Mouse (Mus musculus) thymus, adult 2 months (tissue): ENCODE measurements around the gene Olfr1370. TPM values are rescaled to one million over a fixed set of nuclear protein-coding genes. Genes with fewer than 3 reads are reported as not detected.

Experiments used
- DNase-seq: peaks from one replicate; pipeline ENCODE4 v3.0.0; 2021
- H3K27ac ChIP-seq: fragments of 200-500 bp; 2 replicates; pipeline ENCODE4 v1.5.1; 2012; ENCODE audit warnings: low read length, control low read depth; ENCODE audit not compliant: control insufficient read depth, insufficient read depth
- H3K27me3 ChIP-seq: fragments of 200-500 bp; 2 replicates; pipeline ENCODE4 v1.6.1; 2012; ENCODE audit warnings: mild to moderate bottlenecking, low read length, moderate library complexity, mixed read lengths; ENCODE audit not compliant: control insufficient read depth, insufficient read depth
- H3K36me3 ChIP-seq: fragments of 200-500 bp; 2 replicates; pipeline ENCODE4 v1.6.1; 2012; ENCODE audit warnings: mild to moderate bottlenecking, low read length, moderate library complexity; ENCODE audit not compliant: control insufficient read depth, insufficient read depth
- H3K4me1 ChIP-seq: fragments of 200-500 bp; replicated peaks from 2 replicates; pipeline ENCODE4 v1.6.1; 2012; ENCODE audit warnings: low read length; ENCODE audit not compliant: control insufficient read depth, insufficient read depth
- H3K4me3 ChIP-seq: fragments of 200-500 bp; 2 replicates; pipeline ENCODE4 v1.5.1; 2012; ENCODE audit warnings: mild to moderate bottlenecking, low read length, control low read depth, moderate library complexity; ENCODE audit not compliant: control insufficient read depth, insufficient read depth
- CTCF ChIP-seq: fragments of 200-500 bp; IDR thresholded peaks from 2 replicates; pipeline ENCODE4 v1.5.1; 2012; ENCODE audit warnings: mild to moderate bottlenecking, control low read depth, low read length, moderate library complexity, borderline replicate concordance; ENCODE audit not compliant: control insufficient read depth, poor library complexity, insufficient read depth; ENCODE audit errors: extremely low read depth
- POLR2A ChIP-seq: fragments of 200-500 bp; IDR thresholded peaks from 2 replicates; pipeline ENCODE4 v1.6.1; 2012; ENCODE audit warnings: mild to moderate bottlenecking, low read length, control low read depth, moderate library complexity; ENCODE audit not compliant: control insufficient read depth, poor library complexity, insufficient read depth; ENCODE audit errors: extremely low read depth
- WGBS: fragments of 180-500 bp; shearing (Covaris S2); methylation state at CpG from one replicate; pipeline ENCODE4 v1.1.7; 2018; 5-methylcytosine and 5-hydroxymethylcytosine counted together
- polyA plus RNA-seq: library from polyadenylated mRNA; depleted of rRNA; stranded (reverse); fragments of >200 nt; gene quantifications from 2 replicates; pipeline ENCODE4 v1.2.3, GENCODE M21; 2012; rRNA removed

Gene Olfr1370
- polyA plus RNA-seq, 1 experiment = 0.11 TPM

DNA sequence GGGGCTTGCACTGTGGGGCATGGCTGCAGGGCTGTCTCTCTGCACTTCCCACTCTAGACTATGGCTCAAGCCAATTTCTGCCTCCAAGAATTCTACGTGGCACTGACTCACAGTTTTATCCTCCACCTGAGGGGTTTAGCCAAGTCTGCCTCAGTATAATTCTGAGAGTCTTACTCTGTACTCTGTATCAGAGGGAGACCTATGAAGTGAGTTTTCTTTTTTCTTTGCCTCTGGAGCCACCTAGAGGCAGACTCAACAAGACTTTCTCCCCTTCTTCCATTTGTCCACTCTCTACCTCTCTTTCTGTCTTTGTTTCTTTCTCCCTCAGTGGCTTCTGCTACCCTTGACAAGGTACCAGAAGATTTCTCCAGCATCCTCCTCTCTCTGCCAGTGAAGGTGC is 24.6 kb downstream of the Olfr1370 start:
- no peak for DNase-seq
- Histone ChIP-seq H3K27me3 (no peaks in the 10 kb centered on the region), H3K4me3 (no peak overlapping the region), H3K27ac (no peak overlapping the region), H3K36me3 (no peaks in the 10 kb centered on the region), H3K4me1 (no peaks in the 10 kb centered on the region)
- WGBS = 44% methylated on average over 1 of the region's 1 CpGs
- no peak for TF ChIP-seq POLR2A
- TF ChIP-seq CTCF = no peak

DNA sequence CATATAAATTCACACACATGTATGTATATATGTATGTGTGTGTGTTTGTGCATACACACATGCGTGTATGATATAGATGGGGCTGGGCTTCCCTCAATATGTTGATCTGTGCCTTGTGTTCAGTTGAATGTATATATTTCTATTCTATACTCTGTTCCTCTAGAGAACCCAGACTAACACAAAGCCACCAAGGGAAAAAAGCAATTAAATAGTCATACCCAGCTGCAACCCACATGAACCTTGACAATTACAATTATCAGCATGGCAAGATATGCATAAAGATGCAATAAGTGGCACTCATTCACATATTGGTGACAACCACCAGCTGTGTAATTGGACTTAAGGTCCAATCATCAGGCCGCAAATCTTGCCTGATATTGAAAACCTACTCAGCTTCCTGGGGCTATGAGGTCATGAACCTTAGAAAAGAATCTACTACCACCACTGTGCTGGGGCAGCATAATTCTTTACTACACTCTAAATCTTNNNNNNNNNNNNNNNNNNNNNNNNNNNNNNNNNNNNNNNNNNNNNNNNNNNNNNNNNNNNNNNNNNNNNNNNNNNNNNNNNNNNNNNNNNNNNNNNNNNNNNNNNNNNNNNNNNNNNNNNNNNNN is 34.1 kb downstream of the Olfr1370 start:
- no peak overlapping the region for H3K27ac ChIP-seq
- H3K4me3 ChIP-seq = no peak overlapping the region
- TF ChIP-seq CTCF (no peak), POLR2A (no peak)
- H3K27me3 ChIP-seq = no peaks in the 10 kb centered on the region
- 97% methylated on average over 2 of the region's 2 CpGs for WGBS
- H3K4me1 ChIP-seq = no peaks in the 10 kb centered on the region
- no peak for DNase-seq
- H3K36me3 ChIP-seq = no peaks in the 10 kb centered on the region

DNA sequence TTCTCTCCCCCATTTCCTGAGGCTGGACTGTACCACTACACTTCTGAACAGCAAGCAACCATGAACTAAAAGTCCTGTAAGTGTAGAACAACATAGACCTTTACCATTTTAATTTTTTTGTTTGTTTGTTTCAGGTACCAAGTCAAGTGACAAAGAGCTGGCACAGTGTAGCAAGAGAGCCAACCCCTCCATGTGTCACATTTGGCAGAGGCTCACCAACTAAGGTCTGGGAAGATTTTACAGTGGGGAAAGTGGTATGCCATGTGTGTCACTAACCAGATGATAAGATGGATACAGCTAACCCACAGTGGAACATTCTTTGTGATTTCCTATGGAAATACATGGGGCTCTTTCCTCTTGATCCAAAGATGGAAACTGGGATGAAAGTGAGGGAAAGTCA is 38.8 kb downstream of the Olfr1370 start:
- no peaks in the 10 kb centered on the region for H3K4me1 ChIP-seq
- TF ChIP-seq CTCF (no peak), POLR2A (no peak)
- no peak overlapping the region for H3K4me3 ChIP-seq
- H3K27ac ChIP-seq = no peak overlapping the region
- DNase-seq = no peak
- no peaks in the 10 kb centered on the region for H3K36me3 ChIP-seq
- no peaks in the 10 kb centered on the region for H3K27me3 ChIP-seq

DNA sequence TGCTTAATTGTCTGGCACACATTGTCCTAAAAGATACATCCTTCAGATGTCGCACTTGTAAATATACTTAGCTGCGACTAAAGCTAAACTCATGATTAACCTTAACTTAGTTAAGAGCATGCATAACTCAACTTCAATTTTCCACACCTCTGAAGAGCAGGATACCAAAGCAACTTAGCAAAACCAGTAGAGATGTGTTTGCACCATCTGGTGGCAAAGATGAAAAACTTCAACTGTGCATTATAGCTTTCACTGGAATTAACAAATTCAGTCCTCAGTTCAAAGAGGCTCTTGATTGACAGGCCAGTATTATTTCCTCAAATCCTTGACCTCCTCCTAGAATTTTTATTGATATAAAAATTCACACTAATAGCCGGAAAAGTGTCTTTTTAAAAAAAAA is 39.7 kb downstream of the Olfr1370 start:
- TF ChIP-seq CTCF = no peak
- TF ChIP-seq POLR2A = no peak
- Histone ChIP-seq H3K36me3 (no peaks in the 10 kb centered on the region), H3K4me1 (no peaks in the 10 kb centered on the region), H3K27me3 (no peaks in the 10 kb centered on the region), H3K4me3 (no peak overlapping the region), H3K27ac (no peak overlapping the region)
- WGBS = 90% methylated on average over 3 of the region's 3 CpGs
- DNase-seq = no peak

DNA sequence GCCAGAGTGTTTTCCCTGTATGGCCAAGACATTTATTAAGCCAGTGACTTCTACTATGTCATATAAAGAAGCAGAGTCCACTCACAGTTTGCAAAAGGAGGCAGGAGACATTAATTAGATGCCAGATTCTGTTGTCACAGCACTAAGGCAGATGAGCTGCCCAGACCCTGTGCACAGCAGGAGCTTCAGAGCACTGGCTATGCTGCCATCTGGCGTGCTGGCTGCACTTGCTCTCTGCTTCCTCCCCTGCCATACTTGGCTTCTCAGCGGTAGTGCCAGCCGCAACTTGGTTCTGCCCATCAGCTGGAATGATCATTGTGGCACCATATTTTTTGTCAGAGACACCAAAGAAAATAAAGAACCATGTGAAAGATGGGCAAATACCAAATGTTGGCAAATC is 41.6 kb downstream of the Olfr1370 start:
- Histone ChIP-seq H3K27me3 (no peaks in the 10 kb centered on the region), H3K36me3 (no peaks in the 10 kb centered on the region), H3K4me3 (no peak overlapping the region), H3K27ac (no peak overlapping the region), H3K4me1 (no peaks in the 10 kb centered on the region)
- TF ChIP-seq CTCF (no peak), POLR2A (no peak)
- 88% methylated on average over 3 of the region's 3 CpGs for WGBS
- no peak for DNase-seq

DNA sequence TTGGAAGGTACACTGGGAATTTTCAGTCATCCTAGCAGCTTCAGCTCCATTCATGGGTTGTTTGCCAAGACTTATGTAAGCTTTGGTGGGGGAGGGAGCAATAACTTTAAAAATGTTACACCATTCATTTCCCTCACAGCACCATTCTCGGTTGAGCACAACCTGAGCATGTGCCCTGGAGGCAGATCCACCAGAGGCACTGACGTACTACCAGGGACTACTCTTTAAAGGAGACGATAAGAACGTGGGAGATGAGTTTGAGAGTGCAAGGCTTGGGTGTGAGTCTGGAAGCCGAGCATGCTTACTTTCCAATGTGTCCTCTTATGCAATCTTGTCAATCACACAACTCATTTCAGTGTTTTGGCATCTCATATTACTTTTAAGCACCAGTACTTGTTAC is 49.9 kb downstream of the Olfr1370 start:
- Histone ChIP-seq H3K27ac (no peak overlapping the region), H3K4me3 (no peak overlapping the region), H3K4me1 (no peaks in the 10 kb centered on the region), H3K27me3 (no peaks in the 10 kb centered on the region), H3K36me3 (no peaks in the 10 kb centered on the region)
- DNase-seq = no peak
- TF ChIP-seq CTCF (no peak), POLR2A (no peak)
- WGBS = 91% methylated on average over 5 of the region's 5 CpGs

Other genes starting within 250 kb of the Olfr1370 start
- gene Olfr1369-ps1, start 36.5 kb upstream of the Olfr1370 start, polyA plus RNA-seq = not detected in 2 replicates
- gene Olfr263, start 54.7 kb upstream of the Olfr1370 start, polyA plus RNA-seq = not detected in 2 replicates
- gene Olfr1368, start 70.9 kb upstream of the Olfr1370 start, polyA plus RNA-seq = not detected in 2 replicates
- 131 and 200 TPM in 2 replicates for gene Trim27, start 104.5 kb upstream of the Olfr1370 start, polyA plus RNA-seq
- gene Gpx5, start 217.8 kb upstream of the Olfr1370 start, polyA plus RNA-seq = not detected in 2 replicates
- 0.36 and 0.38 TPM in 2 replicates for gene Gpx6, start 237.2 kb upstream of the Olfr1370 start, polyA plus RNA-seq